Mouse (Mus musculus): ENCODE data around the gene Rbm5. TPM values are rescaled to one million over a fixed set of nuclear protein-coding genes. Genes with fewer than 3 reads are reported as not detected.

Rbm5 gene
- total RNA-seq, 4 experiments from 2014 or later = 21.0 to 34.8 (median 26.8) TPM

- DNase-seq (ENCODE audit: low spot score in 2 of 2) = no peak
Observed at GRCm38 (mm10) chr9:107702606-107703185, 68.1 kb downstream of the Rbm5 start.

- peak; percentile 79 to 80 for DNase-seq (ENCODE audit: low spot score in 2 of 2)
Observed at GRCm38 (mm10) chr9:107701594-107701993, 69.2 kb downstream of the Rbm5 start.

GRCm38 (mm10) chr9:107700114-107700571 lies 70.7 kb downstream of the Rbm5 start:
- peak; percentile 46 to 68 for DNase-seq (ENCODE audit: low spot score in 2 of 2)

GRCm38 (mm10) chr9:107699376-107699980 lies 71.3 kb downstream of the Rbm5 start:
- no peak for DNase-seq (ENCODE audit: low spot score in 2 of 2)

- DNase-seq (ENCODE audit: low spot score in 2 of 2) = no peak
Observed at GRCm38 (mm10) chr9:107698611-107699190, 72.1 kb downstream of the Rbm5 start.

GRCm38 (mm10) chr9:107697811-107698521 lies 72.8 kb downstream of the Rbm5 start:
- no peak for DNase-seq (ENCODE audit: low spot score in 2 of 2)

GRCm38 (mm10) chr9:107696845-107697610 lies 73.8 kb downstream of the Rbm5 start:
- DNase-seq (ENCODE audit: low spot score in 2 of 2) = no peak

GRCm38 (mm10) chr9:107696106-107696479 lies 74.7 kb downstream of the Rbm5 start:
- no peak for DNase-seq (ENCODE audit: low spot score in 2 of 2)

- DNase-seq (ENCODE audit: low spot score in 2 of 2) = no peak
Observed at GRCm38 (mm10) chr9:107695441-107696105, 75.2 kb downstream of the Rbm5 start.

- peak in 1 of 2 experiments; percentile 54 for DNase-seq (ENCODE audit: low spot score in 2 of 2)
Observed at GRCm38 (mm10) chr9:107694627-107695026, 76.2 kb downstream of the Rbm5 start.

- no peak for DNase-seq (ENCODE audit: low spot score in 2 of 2)
Observed at GRCm38 (mm10) chr9:107693433-107693987, 77.3 kb downstream of the Rbm5 start.

- no peak for DNase-seq (ENCODE audit: low spot score in 2 of 2)
Observed at GRCm38 (mm10) chr9:107692785-107693184, 78.0 kb downstream of the Rbm5 start.

- no peak for DNase-seq (ENCODE audit: low spot score in 2 of 2)
Observed at GRCm38 (mm10) chr9:107690391-107690790, 80.4 kb downstream of the Rbm5 start.

Other genes with a start within 250 kb of the Rbm5 start
- 10 to 100 TPM; 15.4 to 19.0 (median 16.6) TPM for gene Tmem115, start 237.1 kb downstream of the Rbm5 start, total RNA-seq (2022)
- 1 to 10 TPM; 3.5 to 4.9 (median 4.2) TPM for gene Cyb561d2, start 228.8 kb downstream of the Rbm5 start, total RNA-seq (2022)
- 10 to 100 TPM; 10.4 to 13.4 (median 11.0) TPM for gene Nprl2, start 228.8 kb downstream of the Rbm5 start, total RNA-seq (2022)
- under 1 TPM in 1 of 4 experiments, not detected in 3; 0.22 TPM for gene Zmynd10, start 223.7 kb downstream of the Rbm5 start, total RNA-seq (2022)
- gene Rassf1, start 219.4 kb downstream of the Rbm5 start, total RNA-seq (2022) = 10 to 100 TPM in 3 of 4 experiments, 1 to 10 TPM in 1; 9.3 to 14.4 (median 11.9) TPM
- 10 to 100 TPM; 44.6 to 54.5 (median 46.9) TPM for gene Tusc2, start 207.7 kb downstream of the Rbm5 start, total RNA-seq (2022)
- gene Hyal2, start 203.1 kb downstream of the Rbm5 start, total RNA-seq (2022) = 10 to 100 TPM; 12.7 to 18.6 (median 16.7) TPM
- 1 to 10 TPM; 1.4 to 2.7 (median 1.9) TPM for gene Hyal1, start 194.1 kb downstream of the Rbm5 start, total RNA-seq (2022)
- gene Naa80, start 192.1 kb downstream of the Rbm5 start, total RNA-seq (2022) = 10 to 100 TPM; 12.1 to 16.8 (median 15.5) TPM
- gene Hyal3, start 190.2 kb downstream of the Rbm5 start, total RNA-seq (2022) = under 1 TPM in 2 of 4 experiments, not detected in 2; 0.24 to 0.56 TPM
- gene Ifrd2, start 183.4 kb downstream of the Rbm5 start, total RNA-seq (2022) = 10 to 100 TPM; 51.3 to 56.2 (median 54.0) TPM
- 10 to 100 TPM in 2 of 4 experiments, 1 to 10 TPM in 2; 8.7 to 12.4 (median 10.1) TPM for gene Sema3b, start 161.8 kb downstream of the Rbm5 start, total RNA-seq (2022)
- 10 to 100 TPM; 62.4 to 78.5 (median 71.2) TPM for gene Gnai2, start 135.6 kb downstream of the Rbm5 start, total RNA-seq (2022)
- gene Slc38a3, start 101.5 kb downstream of the Rbm5 start, total RNA-seq (2022) = 10 to 100 TPM; 37.4 to 49.3 (median 45.9) TPM
- gene Gnat1, start 91.3 kb downstream of the Rbm5 start, total RNA-seq (2022) = not detected
- 1 to 10 TPM; 3.3 to 4.6 (median 4.3) TPM for gene Sema3f, start 60.5 kb downstream of the Rbm5 start, total RNA-seq (2022)
- gene Rbm6, start 102.2 kb upstream of the Rbm5 start, total RNA-seq (2022) = 10 to 100 TPM; 17.3 to 20.0 (median 18.0) TPM
- gene Mon1a, start 117.2 kb upstream of the Rbm5 start, total RNA-seq (2022) = 10 to 100 TPM; 10.8 to 14.7 (median 11.9) TPM
- gene Mst1r, start 135.9 kb upstream of the Rbm5 start, total RNA-seq (2022) = 1 to 10 TPM in 1 of 4 experiments, under 1 TPM in 3; 0.43 to 1.4 (median 0.82) TPM
- not detected for gene Actl11, start 157.5 kb upstream of the Rbm5 start, total RNA-seq (2022)
- under 1 TPM; 0.20 to 0.46 (median 0.35) TPM for gene Camkv, start 164.7 kb upstream of the Rbm5 start, total RNA-seq (2022)
- 1 to 10 TPM in 1 of 4 experiments, under 1 TPM in 3; 0.47 to 1.6 (median 0.57) TPM for gene Traip, start 179.1 kb upstream of the Rbm5 start, total RNA-seq (2022)
- gene Uba7, start 204.5 kb upstream of the Rbm5 start, total RNA-seq (2022) = 1 to 10 TPM; 2.2 to 2.7 (median 2.5) TPM
- not detected for gene Gm20661, start 212.1 kb upstream of the Rbm5 start, total RNA-seq (2022)
- gene Inka1, start 214.9 kb upstream of the Rbm5 start, total RNA-seq (2022) = 1 to 10 TPM; 1.3 to 2.5 (median 2.0) TPM
- gene Cdhr4, start 221.5 kb upstream of the Rbm5 start, total RNA-seq (2022) = not detected
- gene Gm20662, start 225.4 kb upstream of the Rbm5 start, total RNA-seq (2022) = 1 to 10 TPM in 3 of 4 experiments, not detected in 1; 1.3 to 1.9 (median 1.3) TPM
- 10 to 100 TPM; 19.7 to 22.9 (median 21.3) TPM for gene Ip6k1, start 231.5 kb upstream of the Rbm5 start, total RNA-seq (2022)